Mouse (Mus musculus) stomach, embryonic 14.5 days (tissue): ENCODE results near the gene Arr3. TPM values are rescaled to one million over a fixed set of nuclear protein-coding genes. Genes with fewer than 3 reads are reported as not detected.

Source experiments
- ATAC-seq: fragments of 200-750 bp; cut with Nextera tagmentation; 2 replicates; pipeline ENCODE4 v1.8.0; 2017; ENCODE audit warnings: low read depth, moderate TSS enrichment; ENCODE audit not compliant: insufficient number of reproducible peaks, insufficient read depth, low FRiP score
- H3K27ac ChIP-seq: fragments of 300-500 bp; sonication (generic); 2 replicates; pipeline ENCODE4 v1.5.1; 2014; ENCODE audit warnings: mild to moderate bottlenecking, low read length, moderate library complexity, mixed read lengths
- H3K27me3 ChIP-seq: fragments of 300-500 bp; sonication (generic); 2 replicates; pipeline ENCODE4 v1.6.1; 2014; ENCODE audit warnings: low read length, control low read depth, mixed read lengths; ENCODE audit not compliant: control insufficient read depth, insufficient read depth
- H3K36me3 ChIP-seq: fragments of 300-500 bp; sonication (generic); 2 replicates; pipeline ENCODE4 v1.6.1; 2014; ENCODE audit warnings: mild to moderate bottlenecking, control low read depth, low read length, moderate library complexity, mixed read lengths; ENCODE audit not compliant: control insufficient read depth, insufficient read depth
- H3K4me1 ChIP-seq: fragments of 300-500 bp; sonication (generic); 2 replicates; pipeline ENCODE4 v1.6.1; 2014; ENCODE audit warnings: low read length, control low read depth, mixed read lengths; ENCODE audit not compliant: control insufficient read depth, insufficient read depth
- H3K4me2 ChIP-seq: fragments of 300-500 bp; sonication (generic); replicated peaks from 2 replicates; pipeline ENCODE4 v1.6.1; 2014; ENCODE audit warnings: low read depth, low read length, control low read depth
- H3K4me3 ChIP-seq: fragments of 300-500 bp; sonication (generic); 2 replicates; pipeline ENCODE4 v1.5.1; 2014; ENCODE audit warnings: low read depth, low read length, control low read depth
- H3K9ac ChIP-seq: fragments of 300-500 bp; sonication (generic); replicated peaks from 2 replicates; pipeline ENCODE4 v1.6.1; 2014; ENCODE audit warnings: low read depth, mild to moderate bottlenecking, control low read depth, low read length, moderate library complexity, mixed read lengths
- H3K9me3 ChIP-seq: fragments of 300-500 bp; sonication (generic); 2 replicates; pipeline ENCODE4 v1.6.1; 2016; ENCODE audit warnings: low read depth, low read length, control low read depth; ENCODE audit not compliant: control insufficient read depth
- WGBS: fragments of 180-500 bp; shearing (Covaris S2); extraction: QIAGEN DNeasy Blood & Tissue Kit; methylation state at CpG from one replicate; pipeline ENCODE4 v1.1.7; 2014; 5-methylcytosine and 5-hydroxymethylcytosine counted together
- polyA plus RNA-seq: library from polyadenylated mRNA; unstranded; fragments of >200 nt; fragmentation: Nextera tagmentation; extraction: Ambion mirVana; gene quantifications from 2 replicates; pipeline ENCODE4 v1.2.1, GENCODE M21; 2014

Gene Arr3
- polyA plus RNA-seq: not detected in 2 replicates

DNA sequence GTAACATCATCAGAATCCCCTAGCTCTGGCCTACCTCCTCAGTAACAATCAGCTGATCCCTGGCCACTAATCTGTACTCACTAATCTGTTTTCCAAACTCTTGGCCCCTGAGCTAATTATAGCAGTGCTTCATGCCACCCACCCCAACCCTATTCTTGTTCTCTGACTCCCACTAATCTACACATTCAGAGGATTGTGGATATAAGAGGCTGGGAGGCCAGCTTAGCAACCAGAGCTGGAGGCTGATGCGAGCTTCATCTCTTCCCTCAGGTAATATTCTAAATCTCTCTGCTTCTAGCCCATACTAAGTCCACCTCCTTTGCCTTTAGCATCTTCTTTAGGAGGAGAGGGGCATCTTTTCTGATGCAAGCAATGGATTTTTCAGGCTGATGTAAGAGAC, at the start of gene Arr3:
Gene Arr3, plus strand, starts transcription at position 184 of the 400 bp plus-strand sequence.
- no peaks in the 10 kb centered on the region for H3K4me1 ChIP-seq
- H3K9ac ChIP-seq: no peak within 1 kb of the TSS
- no peaks in the 10 kb centered on the region for H3K27me3 ChIP-seq
- 86% methylated on average over 1 of the region's 1 CpGs for WGBS
- H3K27ac ChIP-seq: no peak within 1 kb of the TSS
- H3K9me3 ChIP-seq: no peaks in the 10 kb centered on the region
- H3K36me3 ChIP-seq: no peaks in the 10 kb centered on the region
- H3K4me3 ChIP-seq: no peak within 1 kb of the TSS
- ATAC-seq: no peak
- no peak within 1 kb of the TSS for H3K4me2 ChIP-seq

DNA sequence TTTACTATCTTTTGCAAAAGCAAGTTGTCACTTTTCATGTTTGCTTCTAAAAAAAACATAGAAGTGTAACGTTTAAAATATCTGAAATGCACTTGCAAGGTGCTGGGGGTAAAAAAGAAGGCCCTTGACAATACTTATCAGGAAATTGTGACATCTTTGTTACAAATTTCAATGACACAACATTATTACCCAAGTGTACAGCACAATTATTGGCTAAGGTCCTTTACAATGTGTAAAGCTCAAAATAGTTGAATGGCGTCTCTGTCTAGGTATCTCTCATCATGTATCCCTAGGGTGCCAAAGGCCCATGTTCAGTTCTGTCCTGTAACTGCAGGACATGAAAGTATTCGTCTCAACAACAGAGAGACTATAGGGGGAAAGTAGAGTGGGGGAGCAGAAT, 49.3 kb upstream of the Arr3 start:
- no peaks in the 10 kb centered on the region for H3K36me3 ChIP-seq
- H3K4me3 ChIP-seq: no peak overlapping the region
- H3K4me2 ChIP-seq: no peak overlapping the region
- H3K27me3 ChIP-seq: no peaks in the 10 kb centered on the region
- no peak overlapping the region for H3K9ac ChIP-seq
- no peak overlapping the region for H3K27ac ChIP-seq
- 86% methylated on average over 3 of the region's 3 CpGs for WGBS
- no peaks in the 10 kb centered on the region for H3K4me1 ChIP-seq
- H3K9me3 ChIP-seq: no peaks in the 10 kb centered on the region
- no peak for ATAC-seq

DNA sequence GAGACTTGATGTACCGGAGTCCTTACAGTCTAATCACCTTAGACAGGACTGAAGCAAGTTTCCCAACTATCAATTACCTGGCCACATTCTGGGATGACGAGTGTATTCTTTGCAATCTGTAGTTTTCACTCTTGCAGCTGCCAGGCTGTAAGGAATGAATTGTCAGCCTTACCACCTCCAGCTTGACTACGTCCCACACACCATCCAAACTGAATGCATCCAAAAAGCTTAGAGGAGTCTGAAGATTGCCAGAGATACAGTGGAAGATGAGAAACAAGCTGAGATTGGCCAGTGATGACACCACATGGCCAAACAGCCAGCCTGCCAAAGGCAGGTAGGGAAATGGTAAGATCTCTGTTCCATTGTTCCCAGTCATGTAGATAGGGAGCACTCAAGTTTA, 39.6 kb upstream of the Arr3 start:
- ATAC-seq: no peak

DNA sequence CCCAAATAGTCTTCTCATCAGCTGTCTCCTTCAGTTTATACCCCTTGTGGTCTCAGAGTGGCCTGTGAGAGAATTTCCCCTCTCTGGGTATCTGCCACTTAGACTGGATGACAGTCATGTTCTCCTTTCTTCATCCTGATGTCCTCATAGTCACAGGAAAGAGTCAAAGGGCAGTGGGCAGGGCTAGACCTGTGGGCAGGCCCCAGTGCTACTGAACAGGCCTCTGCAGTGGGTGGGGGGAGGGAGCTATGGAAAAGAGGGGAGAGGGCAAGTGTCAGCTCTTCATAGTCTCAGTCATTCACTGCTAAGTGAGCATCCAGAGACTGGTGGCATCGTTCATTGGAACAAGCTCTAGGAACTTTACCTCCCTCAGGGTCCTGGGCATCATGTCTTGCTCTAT, 33.3 kb upstream of the Arr3 start, which contains the start of gene Awat1:
Gene Awat1, plus strand, starts transcription at position 301 of the 400 bp plus-strand sequence.
- no peak within 1 kb of the TSS for H3K4me3 ChIP-seq
- no peak within 1 kb of the TSS for H3K4me2 ChIP-seq
- no peak within 1 kb of the TSS for H3K9ac ChIP-seq
- ATAC-seq: no peak
- no peaks in the 10 kb centered on the region for H3K27me3 ChIP-seq
- 70% methylated on average over 1 of the region's 1 CpGs for WGBS
- no peaks in the 10 kb centered on the region for H3K9me3 ChIP-seq
- no peaks in the 10 kb centered on the region for H3K4me1 ChIP-seq
- H3K27ac ChIP-seq: no peak within 1 kb of the TSS
- H3K36me3 ChIP-seq: no peaks in the 10 kb centered on the region

More for the DNA sequence above, 39.6 kb upstream of the Arr3 start:
- H3K9ac ChIP-seq: no peak overlapping the region
- no peaks in the 10 kb centered on the region for H3K36me3 ChIP-seq
- no peaks in the 10 kb centered on the region for H3K9me3 ChIP-seq
- no peaks in the 10 kb centered on the region for H3K4me1 ChIP-seq
- 75% methylated on average over 3 of the region's 3 CpGs for WGBS
- no peak overlapping the region for H3K27ac ChIP-seq
- H3K4me2 ChIP-seq: no peak overlapping the region
- no peaks in the 10 kb centered on the region for H3K27me3 ChIP-seq
- no peak overlapping the region for H3K4me3 ChIP-seq

DNA sequence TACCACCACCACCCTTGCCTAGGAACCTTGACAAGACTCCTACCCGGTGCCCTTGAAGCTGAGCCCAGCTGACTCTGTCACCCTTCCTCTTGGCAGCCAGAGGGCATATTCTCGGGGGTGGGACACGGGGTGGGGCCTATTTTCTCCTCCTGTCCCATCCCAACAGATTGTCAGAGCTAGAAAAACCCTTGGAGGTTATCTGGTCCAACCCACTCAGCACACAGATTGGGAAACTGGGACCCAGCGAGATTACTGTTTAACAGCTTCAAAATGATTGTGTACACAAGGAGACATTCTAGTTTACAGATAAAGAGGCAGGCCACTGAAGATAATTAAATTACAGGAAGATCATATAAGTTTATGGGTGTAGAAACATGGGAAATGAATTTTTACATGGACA, 10.5 kb upstream of the Arr3 start, which contains the start of gene P2ry4:
Gene P2ry4, minus strand, starts transcription at position 79 of the 400 bp plus-strand sequence.
- Histone ChIP-seq H3K36me3 (no peaks in the 10 kb centered on the region), H3K4me2 (no peak within 1 kb of the TSS), H3K4me1 (no peaks in the 10 kb centered on the region), H3K27ac (no peak within 1 kb of the TSS), H3K9me3 (no peaks in the 10 kb centered on the region), H3K27me3 (no peaks in the 10 kb centered on the region), H3K4me3 (no peak within 1 kb of the TSS), H3K9ac (no peak within 1 kb of the TSS)
- ATAC-seq: no peak
- 51% methylated on average over 4 of the region's 4 CpGs for WGBS

DNA sequence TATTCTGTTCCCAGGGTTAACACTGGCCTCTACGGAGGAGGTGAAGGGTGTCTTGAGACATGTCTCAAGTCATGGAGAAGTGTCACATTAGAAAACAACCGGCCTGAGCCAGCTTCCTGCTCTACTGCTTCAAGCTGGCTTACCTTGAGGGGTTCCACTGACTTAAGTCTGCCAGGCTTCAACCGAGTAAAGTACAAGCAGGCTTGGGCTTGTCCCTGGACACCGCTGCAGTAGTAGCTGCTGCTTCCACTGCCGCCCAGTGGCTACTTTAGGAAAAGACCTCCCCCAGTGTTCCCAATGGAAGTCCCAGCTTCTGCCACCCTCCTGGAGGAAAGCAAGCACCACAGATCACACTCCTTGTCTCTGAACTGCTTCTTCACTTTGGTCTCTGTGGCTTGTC, 7.9 kb upstream of the Arr3 start:
- H3K27me3 ChIP-seq: no peaks in the 10 kb centered on the region
- H3K4me1 ChIP-seq: no peaks in the 10 kb centered on the region
- no peak overlapping the region for H3K9ac ChIP-seq
- no peak; the same call in 1 of the 2 replicates for ATAC-seq
- no peak overlapping the region for H3K27ac ChIP-seq
- no peaks in the 10 kb centered on the region for H3K36me3 ChIP-seq
- no peaks in the 10 kb centered on the region for H3K9me3 ChIP-seq
- 31% methylated on average over 5 of the region's 5 CpGs for WGBS
- H3K4me3 ChIP-seq: no peak overlapping the region
- H3K4me2 ChIP-seq: no peak overlapping the region

DNA sequence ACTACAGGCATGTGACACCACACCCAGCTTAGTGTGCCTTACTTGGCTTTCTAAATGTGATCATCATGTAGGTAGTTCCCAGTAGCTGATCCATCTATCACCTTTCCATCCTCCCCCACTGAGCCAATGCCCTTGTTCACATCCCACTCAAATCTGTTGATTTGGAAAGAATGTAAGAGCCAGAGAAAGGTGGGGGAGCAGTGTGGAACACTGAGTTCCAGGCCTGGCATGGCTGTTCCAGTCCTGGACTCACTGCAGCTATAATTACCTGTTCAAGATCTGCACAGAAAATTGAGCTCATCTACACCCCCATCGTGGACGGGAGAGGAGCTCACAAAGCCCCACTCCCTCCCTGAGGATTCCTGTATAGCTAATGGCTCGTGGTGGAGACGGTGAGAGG, 5.5 kb upstream of the Arr3 start:
- Histone ChIP-seq H3K4me2 (no peak overlapping the region), H3K27ac (no peak overlapping the region), H3K27me3 (no peaks in the 10 kb centered on the region), H3K9ac (no peak overlapping the region), H3K4me1 (no peaks in the 10 kb centered on the region), H3K36me3 (no peaks in the 10 kb centered on the region), H3K9me3 (no peaks in the 10 kb centered on the region), H3K4me3 (no peak overlapping the region)
- WGBS: 71% methylated on average over 4 of the region's 4 CpGs
- no peak for ATAC-seq

DNA sequence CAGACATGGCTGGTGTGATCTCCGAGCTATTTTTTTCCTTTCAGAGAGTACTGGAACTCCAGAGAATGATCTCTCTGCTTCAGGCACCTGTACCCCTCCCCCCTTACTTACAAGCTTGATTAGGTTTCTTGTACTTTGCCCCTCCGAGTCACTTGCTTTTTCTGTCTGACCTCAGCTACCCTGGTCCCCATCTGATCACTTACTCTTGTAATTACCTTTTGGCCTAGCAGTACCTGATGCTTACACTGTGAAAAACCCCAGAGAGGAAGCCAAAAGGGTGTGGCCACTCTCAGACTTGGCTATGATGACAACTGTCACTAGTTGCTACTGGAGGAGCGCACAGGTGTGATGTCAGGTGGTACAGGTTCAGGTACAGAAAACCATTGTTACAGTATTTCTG, 13.2 kb downstream of the Arr3 start:
- Histone ChIP-seq H3K9ac (no peak overlapping the region), H3K9me3 (no peaks in the 10 kb centered on the region), H3K4me1 (no peaks in the 10 kb centered on the region), H3K4me3 (no peak overlapping the region), H3K36me3 (no peaks in the 10 kb centered on the region), H3K27ac (no peak overlapping the region), H3K27me3 (no peaks in the 10 kb centered on the region; the same call in 1 of the 2 replicates), H3K4me2 (no peak overlapping the region)
- 0 out of 2 replicates have a peak, but pooled peaks have one; percentile 18 for ATAC-seq
- WGBS: 55% methylated on average over 3 of the region's 3 CpGs

DNA sequence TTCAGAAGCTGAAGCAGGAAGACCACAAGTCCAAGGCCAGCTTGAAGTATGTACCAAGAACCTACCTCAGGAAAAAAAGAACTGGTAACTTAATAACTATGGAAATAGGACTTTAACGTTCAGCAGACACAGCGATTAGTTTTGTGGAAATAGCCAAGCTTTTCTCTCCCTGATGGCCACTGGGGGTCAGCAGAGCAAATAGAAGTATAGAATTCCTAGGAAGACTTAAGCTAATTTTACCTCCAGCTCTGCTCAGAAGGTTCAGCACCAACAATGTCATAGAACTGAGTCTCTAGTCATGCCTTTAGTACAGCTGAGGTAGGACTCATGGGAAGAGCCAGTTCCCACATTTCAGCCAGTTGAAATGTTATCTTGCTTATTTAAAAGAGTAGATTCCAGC, 16.1 kb downstream of the Arr3 start:
- Histone ChIP-seq H3K4me1 (0 out of 2 replicates have a peak, but pooled peaks cover 4% of the 10 kb centered on the region), H3K4me3 (no peak overlapping the region), H3K27me3 (no peaks in the 10 kb centered on the region; the same call in 1 of the 2 replicates), H3K9ac (no peak overlapping the region), H3K27ac (no peak overlapping the region), H3K4me2 (no peak overlapping the region), H3K36me3 (no peaks in the 10 kb centered on the region), H3K9me3 (no peaks in the 10 kb centered on the region)
- 58% methylated on average over 2 of the region's 2 CpGs for WGBS
- no peak for ATAC-seq
